Mouse (Mus musculus): ENCODE data around the gene Gng3.
"Not testable (repeated sequence)": the region's sequence is repeated elsewhere in the genome, so short reads cannot be mapped to it uniquely, and the experiment has no call there.

Gene Gng3

DNA sequence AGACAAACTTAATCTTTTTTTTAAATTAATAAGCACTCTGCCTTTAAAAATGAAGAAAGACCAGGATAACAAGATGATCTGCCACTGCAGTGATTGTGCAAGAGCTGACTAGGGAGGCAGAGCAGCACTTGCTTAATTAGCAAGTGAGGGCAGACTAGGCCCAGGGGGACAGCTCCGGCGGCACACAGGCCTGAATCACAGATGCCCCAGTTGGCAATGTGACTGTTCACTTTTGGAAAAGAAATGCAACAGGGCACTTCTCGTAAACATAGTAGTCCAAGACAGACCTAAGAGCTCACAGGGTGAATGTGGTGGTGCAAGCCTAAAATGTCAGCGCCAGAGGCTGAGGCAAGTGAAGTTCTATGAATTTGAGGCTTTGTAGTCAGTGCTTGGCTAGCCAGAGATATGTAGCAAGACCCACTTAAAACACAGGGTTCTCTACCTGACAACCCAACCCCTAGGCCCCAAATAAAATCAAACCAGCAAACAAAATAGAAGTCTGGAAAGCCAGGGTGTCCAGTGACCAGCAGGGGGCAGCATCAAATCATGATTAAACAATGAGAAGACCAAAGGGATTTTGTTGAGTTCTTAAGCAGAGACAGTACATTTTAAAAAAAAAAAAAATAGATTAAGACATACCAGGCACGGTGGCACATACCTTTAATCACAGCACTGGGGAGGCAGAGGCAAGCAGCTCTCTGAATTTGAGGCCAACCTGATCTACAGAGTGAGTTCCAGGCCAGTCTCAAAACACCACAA lies 5.6 kb upstream of the Gng3 start:
- DNase-seq, result peak; percentile 87

DNA sequence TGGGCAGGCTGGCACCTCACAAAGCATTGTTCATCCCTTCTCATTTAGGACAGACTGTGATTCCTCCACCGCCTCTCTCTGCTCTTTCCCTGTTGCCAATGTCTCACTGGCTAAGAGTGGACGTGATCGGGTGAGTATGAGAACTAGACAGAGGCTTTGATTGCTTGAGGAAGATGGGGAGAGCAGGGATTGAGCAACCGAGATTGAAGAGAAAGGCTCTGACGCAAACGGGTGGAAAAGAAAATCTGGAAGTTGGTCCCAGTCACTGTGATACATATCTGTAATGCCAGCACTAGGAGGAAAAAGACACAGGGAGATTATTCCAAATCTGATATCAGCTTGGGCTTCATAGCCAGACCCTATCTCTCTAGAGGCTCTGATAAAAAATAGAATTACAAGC lies 4.0 kb upstream of the Gng3 start:
- DNase-seq, result no peak

DNA sequence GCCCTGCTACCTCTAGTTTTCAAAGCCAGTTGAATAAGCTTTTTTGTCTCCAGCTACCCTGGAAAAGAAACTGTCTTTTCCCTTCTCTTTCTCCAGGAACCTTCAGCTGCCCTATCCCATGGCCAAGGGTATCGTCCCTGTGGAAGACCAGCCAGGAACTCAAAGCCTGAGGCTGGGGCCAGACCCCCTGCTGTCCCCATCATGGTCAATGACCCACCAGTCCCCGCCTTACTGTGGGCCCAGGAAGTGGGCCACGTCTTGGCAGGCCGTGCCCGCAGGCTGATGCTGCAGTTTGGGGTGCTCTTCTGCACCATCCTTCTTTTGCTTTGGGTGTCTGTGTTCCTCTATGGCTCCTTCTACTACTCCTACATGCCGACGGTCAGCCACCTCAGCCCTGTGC lies 2.0 kb upstream of the Gng3 start:
- no peak for DNase-seq

DNA sequence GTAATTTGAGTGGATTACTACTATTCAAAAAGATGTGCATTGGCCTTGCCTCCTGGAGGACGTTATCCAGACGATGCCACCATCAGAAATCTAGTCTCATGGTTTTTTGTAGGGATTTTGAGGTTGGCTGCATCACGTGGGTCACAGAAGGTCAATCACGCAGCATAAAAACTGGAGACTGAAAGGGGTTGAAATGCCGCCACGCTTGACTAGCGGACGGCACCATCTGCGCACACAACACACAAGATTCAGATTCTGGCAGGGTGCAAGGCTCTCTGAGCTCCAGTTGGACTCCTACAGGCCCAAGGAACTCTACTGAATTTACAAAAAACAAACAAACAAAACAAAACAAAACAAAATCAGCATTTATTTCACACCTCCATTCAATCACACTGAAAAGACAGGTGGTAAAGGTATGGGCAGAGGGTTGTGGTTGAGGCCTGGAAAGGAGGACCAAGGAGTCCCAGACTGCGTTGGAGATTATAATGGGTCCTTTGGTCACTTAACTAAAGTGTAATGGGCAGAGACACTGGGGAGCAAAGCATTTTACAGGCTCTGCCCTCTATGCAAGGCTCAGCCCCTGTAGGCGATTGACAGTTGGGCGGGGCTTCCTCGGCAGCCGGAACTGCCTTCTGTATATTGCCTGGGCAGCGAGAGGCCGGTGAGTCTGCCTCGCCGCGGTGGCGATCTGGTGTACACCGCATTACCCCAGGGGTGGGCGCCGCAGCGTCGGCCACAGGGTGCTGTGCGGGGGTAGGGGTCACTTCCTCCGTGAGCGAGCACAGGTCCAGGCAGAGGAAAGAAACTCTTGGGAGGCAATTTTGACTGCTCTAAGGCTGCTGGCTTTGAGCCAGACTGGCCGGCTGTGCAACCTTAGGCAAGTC lies 1.2 kb upstream of the Gng3 start:
- peak; percentile 65 for DNase-seq

DNA sequence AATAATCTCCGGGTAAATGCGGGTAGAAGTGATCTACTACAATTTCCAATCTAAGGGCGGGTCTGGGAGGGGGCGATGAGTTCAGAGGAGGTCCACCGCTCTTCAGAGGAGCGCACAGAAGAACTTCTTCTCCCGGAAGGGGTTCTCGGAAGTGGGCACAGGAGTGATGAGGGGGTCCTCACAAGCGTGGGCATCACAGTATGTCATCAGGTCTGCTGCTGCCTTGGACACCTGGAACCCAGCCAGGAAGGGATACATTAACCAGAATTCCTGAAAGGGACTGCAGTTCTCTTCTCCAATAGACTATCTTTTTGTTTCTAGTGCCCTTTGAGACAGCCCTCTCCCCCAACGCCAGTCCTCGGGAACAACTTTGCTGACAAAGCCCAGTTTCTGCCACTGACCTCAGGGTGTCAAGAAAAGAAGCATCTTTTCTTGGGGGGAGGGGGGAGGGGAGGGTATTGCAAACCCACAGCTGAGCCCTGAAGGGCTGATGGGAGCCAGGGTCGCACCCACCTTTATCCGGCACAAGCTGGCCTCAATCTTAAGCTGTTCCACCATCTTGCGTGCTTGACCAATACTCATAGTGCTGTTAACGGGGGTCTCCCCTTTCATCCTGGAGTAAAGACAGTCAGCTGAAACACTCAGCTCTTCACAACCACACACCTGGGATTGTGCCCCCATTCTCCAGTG lies 808 bp downstream of the Gng3 start:
- DNase-seq, result peak; percentile 65

DNA sequence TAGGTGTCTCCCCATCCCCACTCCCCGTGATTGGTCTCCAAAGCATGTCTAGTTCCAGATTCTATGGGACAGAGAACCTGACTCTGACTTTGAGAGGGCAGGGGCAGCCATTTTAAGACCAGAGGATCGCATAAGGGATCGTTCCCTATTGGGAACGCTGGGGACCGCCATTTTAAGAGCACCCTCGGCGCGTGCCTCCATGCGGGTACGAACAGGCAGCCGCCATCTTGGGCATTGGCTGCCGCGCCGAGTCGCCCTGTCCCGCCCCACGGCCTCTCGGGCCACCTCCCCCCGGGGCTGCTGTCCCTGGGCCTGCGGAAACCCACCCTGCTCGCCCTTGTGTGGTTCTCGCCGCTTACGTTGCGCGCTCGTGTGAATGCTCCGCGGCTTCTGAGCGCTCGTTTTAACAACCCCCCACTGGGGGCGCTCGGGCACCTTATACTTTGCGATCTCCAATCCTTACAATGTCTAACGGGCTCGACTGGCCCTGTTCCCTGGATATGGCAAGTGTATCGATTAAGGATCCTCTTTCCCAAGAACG lies 1.7 kb downstream of the Gng3 start, which contains the start of gene Bscl2:
TSS of gene Bscl2 (plus strand) at position 217 of the 541 bp plus-strand sequence.
- peak; percentile 84 for DNase-seq

DNA sequence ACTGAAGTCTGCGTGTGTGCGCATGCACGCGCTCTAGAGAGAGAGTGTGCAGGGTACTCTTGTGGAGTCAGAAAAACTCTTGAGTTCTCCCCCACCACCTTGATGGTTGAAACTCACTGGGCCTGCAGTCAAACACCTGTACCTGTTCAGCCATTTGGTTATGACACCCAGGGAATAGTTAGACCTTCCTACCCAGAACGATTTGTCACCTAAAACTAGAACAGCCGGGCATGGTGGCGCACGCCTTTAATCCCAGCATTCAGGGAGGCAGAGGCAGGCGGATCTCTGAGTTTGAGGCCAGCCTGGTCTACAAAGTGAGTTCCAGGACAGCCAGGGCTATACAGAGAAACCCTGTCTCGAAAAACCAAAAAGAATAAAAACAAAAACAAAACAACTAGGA lies 2.7 kb downstream of the Gng3 start:
- DNase-seq, result not testable (repeated sequence)

DNA sequence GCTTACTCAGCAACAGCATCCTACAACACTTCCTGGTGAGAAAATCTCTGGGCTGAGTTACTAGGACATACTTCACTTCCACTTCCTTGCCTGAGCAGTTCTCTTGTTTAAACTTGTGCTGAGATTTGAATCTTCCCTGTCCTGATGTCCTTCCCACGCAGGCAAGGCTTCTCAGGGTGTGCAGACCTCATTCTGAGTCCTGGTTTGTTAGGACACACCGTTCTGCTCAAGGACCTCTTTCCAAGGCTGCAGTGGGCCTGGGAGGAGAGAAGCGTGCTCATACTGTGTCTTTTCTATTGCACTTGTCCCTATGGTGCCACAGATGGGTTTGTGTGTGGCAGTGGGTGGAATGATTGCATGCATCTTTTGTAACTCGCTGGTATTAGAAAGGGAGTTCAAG lies 6.0 kb downstream of the Gng3 start:
- DNase-seq, result no peak

DNA sequence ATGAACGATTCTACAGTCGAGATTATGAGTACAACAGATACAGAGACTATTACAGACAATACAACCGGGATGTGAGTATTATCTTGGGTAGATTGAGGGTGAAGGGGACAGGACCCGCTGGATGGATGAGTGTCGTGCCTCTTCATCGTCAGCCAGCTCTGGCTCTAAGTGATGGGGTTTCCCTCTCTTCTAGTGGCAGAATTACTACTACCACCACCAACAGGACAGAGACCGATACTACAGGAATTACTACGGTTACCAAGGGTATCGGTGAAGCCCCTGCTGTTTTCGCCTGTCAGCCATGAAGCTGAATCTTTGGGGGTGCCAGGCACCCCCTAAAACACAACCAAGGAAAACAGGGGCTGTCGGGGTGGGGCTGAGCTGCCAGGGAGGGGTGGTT lies 7.7 kb downstream of the Gng3 start:
- no peak for DNase-seq

DNA sequence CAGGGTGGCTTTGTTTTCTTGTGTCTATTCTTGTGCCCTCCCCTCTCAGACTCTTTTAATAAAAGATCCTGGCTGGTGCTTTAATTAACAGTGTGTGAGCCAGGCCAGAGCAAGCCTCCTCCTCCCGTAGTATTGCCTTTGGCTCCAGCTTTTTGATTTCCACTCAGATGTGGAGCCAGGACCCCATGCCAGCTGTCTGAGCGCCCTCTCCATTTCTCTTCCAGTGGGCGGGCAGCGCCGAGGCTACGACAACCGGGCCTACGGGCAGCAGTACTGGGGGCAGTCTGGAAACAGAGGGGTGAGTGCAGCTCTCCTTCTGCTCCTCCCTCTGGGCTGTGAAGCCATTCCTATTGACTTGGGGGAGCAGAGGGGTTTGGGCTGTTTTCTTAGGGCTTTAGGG lies 8.3 kb downstream of the Gng3 start:
- DNase-seq, result no peak

DNA sequence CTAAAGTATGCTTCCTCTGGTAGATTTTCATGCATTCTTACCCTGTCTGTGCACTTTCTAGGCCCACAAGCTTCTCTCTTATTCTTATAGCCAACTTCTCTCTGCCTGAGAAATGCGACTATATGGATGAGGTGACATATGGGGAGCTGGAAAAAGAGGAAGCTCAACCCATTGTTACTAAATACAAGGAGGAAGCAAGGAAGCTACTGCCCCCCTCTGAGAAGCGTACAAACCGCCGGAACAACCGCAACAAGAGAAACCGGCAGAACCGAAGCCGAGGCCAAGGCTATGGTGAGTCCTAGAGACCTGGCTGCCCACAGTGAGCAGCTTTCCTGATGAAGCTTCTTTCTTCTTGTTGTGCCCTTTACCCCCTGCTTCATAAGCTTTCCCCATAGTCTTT lies 9.3 kb downstream of the Gng3 start, which contains the start of gene AC129217.1:
TSS of gene AC129217.1 (plus strand) at position 114 of the 400 bp plus-strand sequence.
- no peak for DNase-seq

DNA sequence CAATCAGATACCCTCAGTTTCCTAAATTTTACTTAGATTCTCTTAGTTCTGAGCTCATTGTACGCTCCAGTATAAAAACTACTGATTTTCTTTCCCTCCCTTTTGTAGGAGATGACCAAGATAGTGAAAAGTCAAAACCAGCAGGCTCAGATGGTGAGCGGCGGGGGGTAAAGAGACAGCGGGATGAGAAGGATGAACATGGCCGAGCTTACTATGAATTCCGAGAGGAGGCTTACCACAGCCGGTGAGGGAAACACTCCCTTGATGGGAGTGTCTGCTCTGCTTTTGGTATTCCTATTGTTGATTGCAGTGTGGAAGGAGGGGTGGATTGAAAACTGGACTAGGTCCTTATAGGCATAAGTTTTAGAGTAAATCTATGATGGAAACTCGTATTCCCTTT lies 16.3 kb downstream of the Gng3 start:
- no peak for DNase-seq

DNA sequence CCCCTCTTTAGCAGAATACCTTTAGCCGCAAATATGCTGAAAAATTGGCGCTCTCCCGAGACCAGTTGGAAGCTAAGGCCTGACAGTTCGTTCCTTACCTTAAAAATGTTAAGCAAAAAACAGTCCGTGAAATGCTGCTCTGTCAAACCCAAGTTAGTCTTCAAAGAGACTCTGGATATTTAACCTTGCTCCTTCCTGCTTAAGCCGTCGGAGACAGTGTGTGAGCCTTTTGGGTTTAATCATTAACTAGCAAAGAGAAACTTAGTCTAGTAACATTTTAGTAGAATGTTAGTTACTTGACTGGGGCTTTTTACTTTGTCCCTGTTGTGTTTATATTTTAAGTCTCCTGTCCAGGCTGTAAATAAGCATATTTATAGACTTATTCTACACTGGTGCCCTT lies 17.8 kb downstream of the Gng3 start:
- no peak for DNase-seq

DNA sequence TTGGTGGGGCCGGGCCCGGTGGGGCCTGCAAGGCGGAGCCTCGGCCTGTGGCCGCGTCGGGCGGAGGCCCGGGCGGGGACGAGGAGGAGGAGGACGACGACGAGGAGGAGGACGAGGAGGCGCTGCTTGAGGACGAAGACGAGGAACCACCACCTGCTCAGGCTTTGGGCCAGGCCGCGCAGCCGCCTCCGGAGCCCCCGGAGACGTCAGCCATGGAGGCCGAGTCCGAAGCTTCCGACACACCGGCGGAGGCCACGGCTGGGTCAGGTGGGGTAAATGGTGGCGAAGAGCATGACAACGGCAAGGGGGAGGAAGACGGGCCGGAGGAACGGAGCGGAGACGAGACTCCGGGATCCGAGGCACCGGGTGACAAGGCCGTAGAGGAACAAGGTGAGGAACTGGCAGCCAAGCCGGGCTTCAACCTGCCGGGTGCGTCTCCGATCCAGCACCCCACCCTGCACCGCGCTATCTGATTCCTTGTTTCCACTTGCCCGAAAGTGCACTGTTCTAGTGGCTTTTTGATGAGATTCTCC lies 18.5 kb downstream of the Gng3 start:
- DNase-seq, result peak; percentile 50

DNA sequence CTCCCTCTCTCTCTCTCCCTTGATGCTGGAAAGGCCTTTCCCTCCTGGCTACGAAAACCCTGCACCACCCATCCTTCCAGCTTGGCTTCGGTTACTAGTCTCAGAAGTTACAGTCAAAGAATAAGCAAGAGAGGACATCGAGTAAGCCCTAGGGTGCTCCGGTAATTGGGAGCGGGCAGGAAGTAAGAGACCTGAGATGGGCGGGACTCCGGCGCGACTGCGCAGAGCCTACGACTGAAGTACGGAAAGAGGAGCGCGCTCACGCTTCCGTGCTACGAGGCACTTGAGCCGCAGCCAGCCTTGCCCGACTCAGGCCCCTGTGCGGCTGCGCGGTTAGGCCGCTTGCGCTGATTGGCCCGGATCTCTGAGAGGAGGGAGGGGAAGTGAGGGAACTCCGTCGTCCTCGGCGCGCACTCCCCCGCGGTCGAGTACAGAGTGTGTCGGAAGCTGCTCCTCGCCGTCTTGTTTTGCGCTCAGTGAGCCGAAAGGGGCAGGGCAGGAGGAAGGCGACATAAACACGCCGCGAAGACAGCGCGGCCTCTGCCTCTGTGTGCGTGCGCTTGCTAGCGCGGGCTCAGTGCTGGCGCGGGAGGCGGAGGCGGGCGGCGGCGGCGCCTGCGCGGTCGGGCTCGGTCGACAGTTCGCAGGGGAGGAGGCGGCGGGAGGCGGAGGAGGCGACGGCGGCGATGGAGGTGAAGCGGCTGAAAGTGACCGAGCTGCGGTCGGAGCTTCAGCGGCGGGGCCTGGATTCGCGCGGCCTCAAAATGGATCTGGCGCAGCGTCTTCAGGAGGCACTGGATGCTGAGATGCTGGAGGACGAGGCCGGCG lies 19.2 kb downstream of the Gng3 start, which contains the start of gene Hnrnpul2:
TSS of gene Hnrnpul2 (plus strand) at position 415 of the 828 bp plus-strand sequence.
- peak; percentile 98 for DNase-seq

DNA sequence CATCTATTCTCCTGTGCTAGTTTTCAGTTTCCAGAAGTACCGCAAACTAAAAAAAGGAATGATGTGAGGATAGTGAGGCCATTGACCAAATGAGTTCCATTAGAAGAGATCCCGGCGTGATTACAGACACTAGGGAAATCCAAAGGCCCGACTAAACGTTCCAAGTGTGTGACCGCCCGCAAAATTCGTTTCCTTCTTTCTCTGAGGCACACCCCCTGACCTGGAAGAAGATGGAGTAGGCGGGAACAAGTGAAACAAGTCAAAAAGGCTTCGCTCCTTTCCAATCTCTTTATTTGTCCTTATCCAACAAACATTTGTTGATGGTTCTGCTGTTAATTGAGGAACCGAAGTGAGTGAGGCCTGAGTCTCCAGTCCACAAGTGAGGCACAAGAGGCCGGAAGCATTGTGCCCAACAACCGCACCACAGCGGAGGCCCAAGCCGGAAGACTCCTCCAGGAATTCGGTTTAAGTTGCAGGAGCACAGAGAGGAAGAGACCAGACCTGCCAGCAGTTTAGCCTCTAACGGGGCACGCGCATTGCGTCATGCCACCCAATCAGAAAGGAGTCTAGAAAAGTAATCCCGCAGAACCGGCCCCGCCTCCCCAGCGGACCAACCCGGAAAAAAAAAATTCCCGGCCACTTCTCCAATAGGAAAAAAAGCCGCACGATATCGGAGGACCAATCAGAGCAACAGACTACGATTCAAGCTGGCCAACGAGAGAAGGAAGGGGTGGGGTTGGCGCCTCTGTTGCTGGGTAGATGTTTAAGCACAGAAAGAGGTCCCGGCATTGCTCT lies 20.0 kb downstream of the Gng3 start, which contains the start of gene Ttc9c:
TSS of gene Ttc9c (minus strand) at position 533 of the 795 bp plus-strand sequence.
- peak; percentile 92 for DNase-seq

DNA sequence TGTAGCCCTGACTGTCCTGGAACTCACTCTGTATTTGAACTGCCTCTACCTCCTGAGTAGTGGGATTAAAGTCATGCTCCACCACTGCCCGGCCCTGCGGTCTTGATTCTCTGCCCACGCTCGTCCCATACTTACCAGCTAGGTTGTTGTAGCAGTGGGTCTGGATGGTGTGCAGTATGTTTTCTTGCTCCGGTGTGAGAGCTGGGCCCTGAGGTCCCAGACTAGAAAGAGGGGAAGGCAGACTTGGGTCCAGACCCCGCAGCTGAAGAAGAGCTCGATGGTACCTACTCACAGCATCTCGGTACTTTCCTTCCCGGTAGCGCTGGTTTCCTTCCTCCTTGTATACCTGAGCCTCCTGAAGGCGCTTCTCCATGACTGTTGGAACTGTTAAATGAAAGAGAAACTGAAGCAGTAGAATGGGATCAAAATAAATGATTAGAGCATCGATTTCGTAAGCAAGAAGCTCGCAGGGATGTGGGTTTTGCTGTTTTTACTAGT lies 20.6 kb downstream of the Gng3 start:
- no peak for DNase-seq

DNA sequence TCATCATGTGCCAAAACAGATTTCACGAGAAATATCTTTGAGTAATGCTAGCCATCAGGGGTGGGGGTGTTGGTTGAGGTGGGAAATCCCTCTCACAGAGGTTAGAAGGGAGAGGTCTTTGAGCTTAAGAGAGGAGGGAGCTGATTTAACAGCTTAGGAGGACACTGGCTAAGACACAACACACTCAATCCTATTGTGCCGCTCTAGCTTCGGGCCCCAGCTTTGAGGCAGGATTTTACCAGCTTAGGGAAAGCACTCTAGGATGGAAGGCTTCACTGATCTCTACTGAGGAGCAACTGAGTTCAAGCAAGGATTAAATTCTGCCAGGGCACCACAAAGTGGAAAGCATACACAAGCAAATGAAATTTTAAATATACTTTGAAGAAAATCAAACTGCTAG lies 22.0 kb downstream of the Gng3 start:
- DNase-seq, result no peak

DNA sequence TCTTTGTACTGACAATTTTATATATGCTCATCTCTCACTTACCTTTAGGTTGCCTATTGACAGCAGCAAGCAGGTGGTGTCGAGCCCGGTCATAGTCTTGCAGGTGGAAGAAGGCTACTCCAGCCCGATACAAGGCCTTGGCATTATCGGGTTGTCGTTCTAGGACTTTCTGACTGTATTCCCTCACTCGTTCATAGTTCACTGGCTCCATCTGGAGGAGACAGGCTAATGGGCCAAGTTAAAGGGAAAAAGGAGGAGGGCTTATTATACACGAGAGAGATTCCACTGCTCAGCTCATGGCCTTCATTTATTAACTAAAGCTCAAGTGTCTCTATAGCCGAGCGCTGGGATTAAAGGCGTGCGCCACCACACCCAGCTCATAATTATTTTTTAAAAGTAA lies 23.2 kb downstream of the Gng3 start:
- DNase-seq, result no peak

DNA sequence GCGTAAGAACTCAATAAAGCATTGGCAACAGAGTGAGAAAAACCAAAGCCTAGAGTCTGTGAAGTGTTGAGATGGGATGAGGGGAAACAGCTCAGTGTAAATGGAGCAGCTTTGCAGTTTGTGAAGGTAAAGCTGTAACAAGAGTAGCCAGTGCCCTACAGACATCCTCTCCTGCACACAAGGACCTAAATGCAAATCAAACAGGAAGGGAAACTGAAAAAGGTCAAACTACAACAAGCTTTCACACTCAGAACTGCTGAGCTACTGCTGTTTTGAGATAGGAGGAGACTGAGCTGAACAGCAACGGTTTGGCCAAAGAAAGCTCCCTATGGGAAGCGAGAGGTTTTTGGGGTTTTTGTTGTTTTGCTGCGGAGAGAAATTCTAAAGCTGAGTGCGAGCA lies 32.2 kb downstream of the Gng3 start:
- DNase-seq, result no peak
